Mouse (Mus musculus) embryo, embryonic 10.5 days (tissue): ENCODE data around the gene Slc1a5.

Experiments
- DNase-seq: peaks from one replicate; pipeline ENCODE4 v3.0.0-alpha.2; 2015; ENCODE audit warnings: low spot score

Slc1a5 gene

GRCm38 (mm10) chr7:16780825-16781554, at the start of gene Slc1a5:
TSS of gene Slc1a5 (plus strand) at chr7:16781340.
- peak; percentile 98 for DNase-seq

- DNase-seq: no peak
Measured at GRCm38 (mm10) chr7:16731893-16732422, 49.2 kb upstream of the Slc1a5 start.

GRCm38 (mm10) chr7:16737606-16738072, 43.5 kb upstream of the Slc1a5 start:
- DNase-seq: no peak

GRCm38 (mm10) chr7:16738073-16738696, 43.0 kb upstream of the Slc1a5 start, which contains the start of gene Ap2s1:
TSS of gene Ap2s1 (plus strand) at chr7:16738410.
- DNase-seq: peak; percentile 99

- DNase-seq: no peak
Measured at GRCm38 (mm10) chr7:16739056-16739604, 42.0 kb upstream of the Slc1a5 start.

GRCm38 (mm10) chr7:16745373-16745772, 35.8 kb upstream of the Slc1a5 start:
- DNase-seq: no peak

- peak; percentile 85 for DNase-seq
Measured at GRCm38 (mm10) chr7:16746093-16746492, 35.0 kb upstream of the Slc1a5 start.

- DNase-seq: no peak
Measured at GRCm38 (mm10) chr7:16747656-16748055, 33.5 kb upstream of the Slc1a5 start.

GRCm38 (mm10) chr7:16752016-16752415, 29.1 kb upstream of the Slc1a5 start:
- DNase-seq: no peak

GRCm38 (mm10) chr7:16755362-16756017, 25.6 kb upstream of the Slc1a5 start:
- no peak for DNase-seq

GRCm38 (mm10) chr7:16758872-16759574, 22.1 kb upstream of the Slc1a5 start:
- peak; percentile 62 for DNase-seq

- peak; percentile 64 for DNase-seq
Measured at GRCm38 (mm10) chr7:16760292-16760691, 20.8 kb upstream of the Slc1a5 start.

GRCm38 (mm10) chr7:16761005-16761481, 20.1 kb upstream of the Slc1a5 start:
- DNase-seq: no peak

GRCm38 (mm10) chr7:16761630-16762029, 19.5 kb upstream of the Slc1a5 start:
- DNase-seq: no peak

GRCm38 (mm10) chr7:16763463-16764218, 17.5 kb upstream of the Slc1a5 start:
- no peak for DNase-seq

- DNase-seq: no peak
Measured at GRCm38 (mm10) chr7:16766443-16766842, 14.7 kb upstream of the Slc1a5 start.

GRCm38 (mm10) chr7:16775888-16776287, 5.3 kb upstream of the Slc1a5 start:
- DNase-seq: no peak

- no peak for DNase-seq
Measured at GRCm38 (mm10) chr7:16780076-16780475, 1.1 kb upstream of the Slc1a5 start.

- peak; percentile 66 for DNase-seq
Measured at GRCm38 (mm10) chr7:16781555-16781815, 345 bp downstream of the Slc1a5 start.

- peak; percentile 34 for DNase-seq
Measured at GRCm38 (mm10) chr7:16781816-16782554, 845 bp downstream of the Slc1a5 start.
